Mouse (Mus musculus) heart, embryonic 16.5 days (tissue): ENCODE data around the gene Ceacam10. TPM values are rescaled to one million over a fixed set of nuclear protein-coding genes. Genes with fewer than 3 reads are reported as not detected.
"Not testable (repeated sequence)": the region's sequence is repeated elsewhere in the genome, so short reads cannot be mapped to it uniquely, and the experiment has no call there.

Source experiments
- ATAC-seq: fragments of 200-750 bp; cut with Nextera tagmentation; replicated peaks from 2 replicates; pipeline ENCODE4 v1.8.0; 2017; ENCODE audit warnings: moderate number of reproducible peaks; ENCODE audit not compliant: insufficient read depth, low FRiP score; ENCODE audit errors: extremely low read depth
- H3K27ac ChIP-seq: fragments of 300-500 bp; sonication (generic); 2 replicates; pipeline ENCODE4 v1.5.1; 2014; ENCODE audit warnings: mild to moderate bottlenecking, low read length, control low read depth, moderate library complexity
- H3K27me3 ChIP-seq: fragments of 300-500 bp; sonication (generic); 2 replicates; pipeline ENCODE4 v1.6.1; 2014; ENCODE audit warnings: low read length, mixed read lengths; ENCODE audit not compliant: control insufficient read depth, insufficient read depth
- H3K36me3 ChIP-seq: fragments of 300-500 bp; sonication (generic); 2 replicates; pipeline ENCODE4 v1.6.1; 2014; ENCODE audit not compliant: control insufficient read depth, insufficient read depth
- H3K4me1 ChIP-seq: fragments of 300-500 bp; sonication (generic); 2 replicates; pipeline ENCODE4 v1.6.1; 2014; ENCODE audit warnings: low read length, mixed read lengths; ENCODE audit not compliant: control insufficient read depth, insufficient read depth
- H3K4me2 ChIP-seq: fragments of 300-500 bp; sonication (generic); 2 replicates; pipeline ENCODE4 v1.6.1; 2014; ENCODE audit warnings: low read depth, mild to moderate bottlenecking, control low read depth, low read length
- H3K4me3 ChIP-seq: fragments of 300-500 bp; sonication (generic); 2 replicates; pipeline ENCODE4 v1.5.1; 2014; ENCODE audit warnings: mild to moderate bottlenecking, control low read depth, low read length
- H3K9ac ChIP-seq: fragments of 300-500 bp; sonication (generic); 2 replicates; pipeline ENCODE4 v1.6.1; 2014; ENCODE audit warnings: low read length, control low read depth
- H3K9me3 ChIP-seq: fragments of 300-500 bp; sonication (generic); replicated peaks from 2 replicates; pipeline ENCODE4 v1.6.1; 2016; ENCODE audit warnings: low read length; ENCODE audit not compliant: control insufficient read depth
- WGBS: fragments of 180-500 bp; shearing (Covaris S2); extraction: QIAGEN DNeasy Blood & Tissue Kit; methylation state at CpG from one replicate; pipeline ENCODE4 v1.1.7; 2014; 5-methylcytosine and 5-hydroxymethylcytosine counted together
- polyA plus RNA-seq: library from polyadenylated mRNA; unstranded; fragments of >200 nt; fragmentation: Nextera tagmentation; extraction: Ambion mirVana; gene quantifications from 2 replicates; pipeline ENCODE4 v1.2.1, GENCODE M21; 2015

The Ceacam10 gene
- 0.22 TPM in 1 of 2 replicates, not detected in the other for polyA plus RNA-seq

DNA sequence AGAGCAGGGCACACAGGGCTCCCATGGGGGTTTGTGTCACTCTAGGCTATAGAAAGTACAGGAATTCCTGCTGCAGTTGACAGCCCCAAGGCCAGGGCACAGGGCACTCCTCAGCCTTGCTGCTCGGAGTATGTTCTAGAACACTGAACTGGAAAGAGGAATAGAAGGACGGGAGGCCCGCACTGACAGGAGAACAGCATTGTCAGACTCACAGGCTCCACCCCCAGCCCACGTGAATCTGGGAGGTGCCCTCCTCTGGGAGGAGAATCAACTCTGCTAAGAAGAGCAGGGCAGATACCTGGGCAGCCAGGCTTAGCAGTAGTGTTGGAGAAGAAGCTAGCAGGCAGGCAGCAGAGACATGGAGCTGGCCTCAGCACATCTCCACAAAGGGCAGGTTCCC, at the start of gene Ceacam10:
Gene Ceacam10 (plus strand): TSS at position 289 of the 400 bp plus-strand sequence.
- not testable (repeated sequence) for H3K4me2 ChIP-seq, H3K9me3 ChIP-seq
- WGBS = 35% methylated on average over 4 of the region's 4 CpGs

DNA sequence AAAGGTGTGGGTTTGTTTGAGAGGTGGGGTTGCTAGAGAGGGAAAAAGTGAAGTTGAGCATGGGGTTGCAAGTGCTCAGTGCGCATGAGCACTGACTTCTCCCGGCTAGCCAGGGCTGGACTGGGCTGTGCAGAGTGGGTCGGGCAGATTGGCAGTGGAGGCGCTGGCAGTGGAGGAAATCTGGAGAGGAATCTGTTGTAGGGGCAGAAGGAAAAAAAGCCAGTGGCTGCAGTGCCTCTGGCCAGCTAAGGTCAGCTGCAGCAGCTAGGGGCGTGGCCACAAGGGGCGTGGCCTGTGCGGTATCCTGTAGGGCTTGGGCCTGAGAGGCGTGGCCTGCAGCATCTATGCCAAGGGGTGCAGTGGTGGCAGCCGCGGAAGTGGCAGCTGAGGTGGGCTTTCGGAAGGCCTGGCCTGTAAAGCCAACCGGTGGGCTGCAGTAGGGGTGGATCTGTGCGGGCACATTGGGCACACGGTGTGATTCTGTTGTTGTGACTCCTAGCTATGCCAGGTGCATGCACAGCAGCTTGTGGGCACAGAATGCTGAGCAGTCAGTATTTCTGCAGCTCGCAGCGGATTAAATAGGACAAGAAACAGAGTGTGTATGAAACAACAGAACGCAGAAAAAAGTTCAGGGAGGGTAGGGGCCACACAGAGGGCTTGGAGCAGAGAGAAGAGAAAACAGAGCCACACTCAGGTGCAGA, 40.9 kb upstream of the Ceacam10 start:
- Histone ChIP-seq H3K9ac (no peak overlapping the region), H3K9me3 (peaks cover 1% of the 10 kb centered on the region; the same call in 1 of the 2 replicates), H3K4me3 (no peak overlapping the region), H3K4me1 (no peaks in the 10 kb centered on the region), H3K27ac (no peak overlapping the region), H3K27me3 (no peaks in the 10 kb centered on the region), H3K36me3 (no peaks in the 10 kb centered on the region), H3K4me2 (no peak overlapping the region)
- 14% methylated on average over 17 of the region's 17 CpGs for WGBS
- no peak; the same call in 1 of the 2 replicates for ATAC-seq

More for the DNA sequence above, at the start of gene Ceacam10:
- H3K36me3 ChIP-seq, H3K4me1 ChIP-seq, H3K4me3 ChIP-seq, H3K9ac ChIP-seq, ATAC-seq, H3K27ac ChIP-seq, H3K27me3 ChIP-seq: not testable (repeated sequence)

DNA sequence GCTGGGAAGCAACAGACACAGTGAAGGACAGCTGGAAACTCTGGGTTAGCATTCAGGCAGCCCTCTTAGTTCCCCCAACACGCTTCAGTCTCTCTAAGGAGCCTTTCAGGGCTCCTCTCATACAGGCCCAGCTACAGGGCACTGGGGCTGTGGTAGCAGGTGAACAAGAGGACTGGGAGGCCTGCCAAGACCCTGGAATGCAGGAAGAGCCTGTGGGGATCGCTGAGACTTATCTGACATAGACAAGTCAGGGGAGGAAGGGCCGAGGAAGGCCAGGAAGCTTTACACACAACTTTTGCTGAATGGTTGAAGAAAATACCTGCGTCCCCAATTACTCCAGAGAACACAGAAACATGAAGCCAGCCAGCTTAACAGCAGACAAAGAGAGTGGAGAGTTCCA, 26.3 kb upstream of the Ceacam10 start:
- Histone ChIP-seq H3K27me3 (no peaks in the 10 kb centered on the region), H3K27ac (no peak overlapping the region), H3K9me3 (no peaks in the 10 kb centered on the region), H3K4me2 (no peak overlapping the region), H3K4me3 (no peak overlapping the region), H3K9ac (no peak overlapping the region), H3K4me1 (0 out of 2 replicates have a peak, but pooled peaks cover 3% of the 10 kb centered on the region), H3K36me3 (no peaks in the 10 kb centered on the region)
- no peak for ATAC-seq
- 22% methylated on average over 4 of the region's 4 CpGs for WGBS

DNA sequence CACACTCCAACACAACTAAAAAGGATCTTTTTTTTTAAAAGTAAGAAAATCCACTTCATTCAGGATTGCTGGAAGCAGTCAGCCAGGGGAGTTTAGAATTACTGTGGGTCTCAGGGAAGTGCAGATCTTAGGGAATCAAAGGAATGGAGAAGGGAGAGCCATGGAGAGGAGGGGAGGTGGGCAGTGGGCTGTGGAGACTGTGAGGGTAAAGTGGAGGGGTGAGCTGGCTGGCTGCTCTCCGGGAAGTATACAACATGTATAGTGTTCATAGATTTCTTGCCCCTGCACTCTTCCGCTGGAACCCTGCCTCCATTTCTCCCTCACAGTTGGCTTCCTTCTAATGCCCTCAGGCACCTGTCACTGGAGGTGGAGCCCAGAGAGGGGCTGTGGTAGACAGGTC, 25.4 kb upstream of the Ceacam10 start:
- Histone ChIP-seq H3K9ac (no peak overlapping the region), H3K36me3 (no peaks in the 10 kb centered on the region), H3K27me3 (no peaks in the 10 kb centered on the region), H3K4me1 (0 out of 2 replicates have a peak, but pooled peaks cover 3% of the 10 kb centered on the region), H3K4me2 (no peak overlapping the region), H3K4me3 (no peak overlapping the region), H3K9me3 (no peaks in the 10 kb centered on the region), H3K27ac (no peak overlapping the region)
- no peak for ATAC-seq
- 79% methylated on average over 2 of the region's 2 CpGs for WGBS

DNA sequence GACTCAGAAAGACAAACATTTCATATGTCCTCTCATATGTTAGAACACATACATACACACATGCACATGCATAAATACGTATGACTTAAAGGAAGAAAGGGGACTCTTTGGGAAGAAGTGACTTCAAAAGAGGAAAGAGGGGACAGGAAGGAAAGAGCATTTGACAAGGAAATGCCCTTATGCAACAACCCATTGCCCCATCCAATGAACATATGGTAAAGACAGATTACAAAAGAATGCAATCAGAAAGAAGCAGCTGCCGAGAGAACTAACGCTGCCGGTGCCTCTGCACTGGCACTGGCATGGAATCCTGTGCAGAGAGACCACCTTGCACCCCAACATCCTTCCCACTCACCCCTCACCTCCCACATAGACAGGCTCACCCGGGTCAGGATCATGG, 23.5 kb upstream of the Ceacam10 start:
- ATAC-seq = no peak
- Histone ChIP-seq H3K36me3 (no peaks in the 10 kb centered on the region), H3K27me3 (no peaks in the 10 kb centered on the region), H3K9me3 (no peaks in the 10 kb centered on the region), H3K4me3 (no peak overlapping the region), H3K27ac (no peak overlapping the region), H3K9ac (no peak overlapping the region), H3K4me2 (no peak overlapping the region), H3K4me1 (0 out of 2 replicates have a peak, but pooled peaks cover 3% of the 10 kb centered on the region)
- WGBS = 53% methylated on average over 5 of the region's 5 CpGs

DNA sequence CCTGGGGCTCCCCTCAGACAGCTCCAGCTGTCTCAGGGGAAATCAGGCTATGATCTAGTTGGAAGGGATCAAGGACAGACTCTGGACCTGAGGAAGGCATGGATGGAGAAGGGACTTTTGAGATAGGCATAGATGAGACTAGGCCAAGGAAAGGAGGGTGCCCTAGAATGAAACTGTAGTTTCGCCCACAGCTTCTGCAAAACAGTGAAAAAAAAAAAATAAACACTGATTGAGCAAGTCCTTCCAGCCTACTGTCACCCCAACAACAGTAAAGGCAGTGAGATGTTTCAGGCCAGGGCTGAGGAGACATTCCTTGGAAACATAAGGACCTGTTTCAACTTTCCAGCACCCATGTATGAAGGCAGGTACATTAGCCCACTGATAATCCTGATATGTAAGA, 18.5 kb upstream of the Ceacam10 start:
- no peak for ATAC-seq
- Histone ChIP-seq H3K36me3 (no peaks in the 10 kb centered on the region), H3K4me2 (no peak overlapping the region), H3K4me3 (no peak overlapping the region), H3K9me3 (no peaks in the 10 kb centered on the region), H3K27ac (no peak overlapping the region), H3K27me3 (no peaks in the 10 kb centered on the region), H3K4me1 (no peaks in the 10 kb centered on the region), H3K9ac (no peak overlapping the region)
- 72% methylated on average over 1 of the region's 1 CpGs for WGBS

DNA sequence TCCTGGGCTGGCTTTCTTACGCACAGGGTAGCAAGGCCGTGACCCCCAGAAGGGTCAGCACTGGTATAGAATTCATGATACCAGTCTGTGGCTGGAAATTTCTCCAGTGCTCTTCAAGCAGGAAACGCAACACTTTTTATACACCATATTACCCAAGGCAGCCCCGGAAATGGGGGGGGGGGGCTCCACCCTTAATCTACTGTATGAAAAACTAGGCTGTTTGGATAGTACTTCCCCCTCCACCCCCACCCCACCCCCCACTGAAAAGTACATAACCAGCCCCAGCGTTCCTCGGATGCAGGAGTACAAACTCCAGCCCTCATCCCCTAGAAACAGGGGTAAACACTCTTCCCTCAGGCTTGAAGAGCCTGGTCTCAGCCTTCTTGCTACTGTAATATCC, 16.8 kb upstream of the Ceacam10 start, which contains the start of gene Cd177:
Gene Cd177 (minus strand): TSS at position 101 of the 400 bp plus-strand sequence.
- Histone ChIP-seq H3K4me2 (no peak within 1 kb of the TSS), H3K9me3 (no peaks in the 10 kb centered on the region), H3K4me1 (no peaks in the 10 kb centered on the region), H3K4me3 (no peak within 1 kb of the TSS), H3K27me3 (no peaks in the 10 kb centered on the region), H3K27ac (no peak within 1 kb of the TSS), H3K36me3 (no peaks in the 10 kb centered on the region), H3K9ac (no peak within 1 kb of the TSS)
- ATAC-seq = no peak
- 73% methylated on average over 6 of the region's 6 CpGs for WGBS

DNA sequence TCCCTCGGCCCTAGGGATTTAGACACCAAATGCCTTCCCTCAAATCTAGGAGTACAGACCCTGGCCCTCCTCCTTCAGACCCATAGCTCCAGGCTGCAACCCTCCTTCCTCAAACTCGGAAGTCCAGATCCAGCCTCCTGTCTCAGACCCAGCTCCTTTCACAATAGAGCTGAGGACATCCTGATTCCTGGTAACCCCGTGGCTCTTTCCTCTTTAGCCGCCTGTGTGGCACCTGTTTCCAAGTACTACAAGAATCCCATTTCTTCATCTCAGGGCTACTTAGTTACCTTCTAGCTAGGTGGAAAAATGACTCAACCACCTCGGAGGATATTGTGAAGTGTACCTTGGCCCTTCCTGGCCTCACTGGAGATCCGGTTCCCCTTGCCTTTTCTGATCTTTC, 15.8 kb upstream of the Ceacam10 start:
- 63% methylated on average over 6 of the region's 6 CpGs for WGBS
- Histone ChIP-seq H3K27ac (no peak overlapping the region), H3K9ac (no peak overlapping the region), H3K4me2 (no peak overlapping the region), H3K27me3 (no peaks in the 10 kb centered on the region), H3K9me3 (no peaks in the 10 kb centered on the region), H3K36me3 (no peaks in the 10 kb centered on the region), H3K4me3 (no peak overlapping the region), H3K4me1 (no peaks in the 10 kb centered on the region)
- ATAC-seq = no peak

DNA sequence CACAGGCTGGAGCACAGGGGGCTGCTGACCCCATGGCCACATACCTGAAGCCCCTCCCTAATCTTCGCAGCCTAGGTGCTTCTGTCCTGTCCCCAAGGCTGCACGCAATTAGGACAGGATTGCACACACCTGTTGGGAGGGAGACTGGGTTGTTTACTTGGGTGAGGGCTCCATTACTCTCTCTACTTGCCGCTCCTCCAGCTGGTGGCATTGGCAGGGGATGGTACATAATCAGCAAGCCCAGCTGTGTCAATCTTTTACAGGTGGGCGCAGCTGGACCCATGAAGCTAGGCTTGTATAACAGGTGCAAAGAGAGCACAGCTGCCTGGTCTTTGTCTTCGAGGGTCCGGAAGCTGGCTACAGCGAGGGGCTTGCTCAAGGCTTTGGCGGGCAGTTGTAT, 14.4 kb upstream of the Ceacam10 start:
- ATAC-seq = no peak
- H3K9ac ChIP-seq = no peak overlapping the region
- H3K36me3 ChIP-seq = no peaks in the 10 kb centered on the region
- no peak overlapping the region for H3K27ac ChIP-seq
- no peak overlapping the region for H3K4me2 ChIP-seq
- no peaks in the 10 kb centered on the region for H3K9me3 ChIP-seq
- 81% methylated on average over 8 of the region's 8 CpGs for whole genome bisulfite sequencing
- no peaks in the 10 kb centered on the region for H3K27me3 ChIP-seq
- no peaks in the 10 kb centered on the region for H3K4me1 ChIP-seq
- no peak overlapping the region for H3K4me3 ChIP-seq
